Mouse (Mus musculus) cortical plate, adult 2 months (tissue): ENCODE results near the gene Gas2l1. TPM values are rescaled to one million over a fixed set of nuclear protein-coding genes. Genes with fewer than 3 reads are reported as not detected.

Source experiments
- H3K27ac ChIP-seq: fragments of 200-500 bp; 2 replicates; pipeline ENCODE4 v1.5.1; 2012; ENCODE audit warnings: low read length, control low read depth, inconsistent platforms; ENCODE audit not compliant: insufficient read depth
- H3K4me1 ChIP-seq: fragments of 200-500 bp; 2 replicates; pipeline ENCODE4 v1.6.1; 2011; ENCODE audit warnings: low read length; ENCODE audit not compliant: control insufficient read depth, insufficient read depth
- H3K4me3 ChIP-seq: fragments of 200-500 bp; 2 replicates; pipeline ENCODE4 v1.5.1; 2011; ENCODE audit warnings: mild to moderate bottlenecking, low read length, control low read depth; ENCODE audit not compliant: insufficient read depth
- CTCF ChIP-seq: fragments of 200-500 bp; IDR thresholded peaks from 2 replicates; pipeline ENCODE4 v1.5.1; 2011; ENCODE audit warnings: mild to moderate bottlenecking, control low read depth, low read length; ENCODE audit not compliant: insufficient read depth; ENCODE audit errors: extremely low read depth
- POLR2A ChIP-seq: fragments of 200-500 bp; IDR thresholded peaks from 2 replicates; pipeline ENCODE4 v1.6.1; 2011; ENCODE audit warnings: mild to moderate bottlenecking, low read length, control low read depth; ENCODE audit not compliant: insufficient read depth; ENCODE audit errors: extremely low read depth
- polyA plus RNA-seq: library from polyadenylated mRNA; depleted of rRNA; stranded (reverse); fragments of >200 nt; gene quantifications from 2 replicates; pipeline ENCODE4 v1.2.3, GENCODE M21; 2012; rRNA removed

Gene Gas2l1
- polyA plus RNA-seq, 1 experiment = 91.6 TPM

DNA sequence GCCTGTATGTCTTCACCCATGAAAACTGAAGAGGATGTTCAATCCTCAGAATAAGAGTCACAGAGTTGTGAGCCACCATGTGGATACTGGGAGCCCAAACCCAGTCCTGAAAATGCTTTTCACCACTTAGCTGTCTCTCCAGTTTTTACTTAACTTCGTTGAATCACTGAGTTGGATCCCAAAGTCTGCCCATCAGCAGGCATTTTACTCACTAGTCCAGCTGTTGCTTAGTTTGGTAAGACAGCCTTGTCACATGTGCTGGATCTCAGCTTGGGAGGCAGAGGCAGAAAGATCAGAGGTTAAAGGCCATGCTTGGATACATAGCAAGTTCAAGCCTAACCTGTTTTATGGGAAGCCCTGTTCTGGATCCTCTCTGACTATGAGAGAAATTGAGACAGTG lies 54.9 kb downstream of the Gas2l1 start:
- no peak for TF ChIP-seq CTCF
- TF ChIP-seq POLR2A = no peak
- Histone ChIP-seq H3K27ac (no peak overlapping the region), H3K4me1 (peaks cover 2% of the 10 kb centered on the region), H3K4me3 (no peak overlapping the region)

DNA sequence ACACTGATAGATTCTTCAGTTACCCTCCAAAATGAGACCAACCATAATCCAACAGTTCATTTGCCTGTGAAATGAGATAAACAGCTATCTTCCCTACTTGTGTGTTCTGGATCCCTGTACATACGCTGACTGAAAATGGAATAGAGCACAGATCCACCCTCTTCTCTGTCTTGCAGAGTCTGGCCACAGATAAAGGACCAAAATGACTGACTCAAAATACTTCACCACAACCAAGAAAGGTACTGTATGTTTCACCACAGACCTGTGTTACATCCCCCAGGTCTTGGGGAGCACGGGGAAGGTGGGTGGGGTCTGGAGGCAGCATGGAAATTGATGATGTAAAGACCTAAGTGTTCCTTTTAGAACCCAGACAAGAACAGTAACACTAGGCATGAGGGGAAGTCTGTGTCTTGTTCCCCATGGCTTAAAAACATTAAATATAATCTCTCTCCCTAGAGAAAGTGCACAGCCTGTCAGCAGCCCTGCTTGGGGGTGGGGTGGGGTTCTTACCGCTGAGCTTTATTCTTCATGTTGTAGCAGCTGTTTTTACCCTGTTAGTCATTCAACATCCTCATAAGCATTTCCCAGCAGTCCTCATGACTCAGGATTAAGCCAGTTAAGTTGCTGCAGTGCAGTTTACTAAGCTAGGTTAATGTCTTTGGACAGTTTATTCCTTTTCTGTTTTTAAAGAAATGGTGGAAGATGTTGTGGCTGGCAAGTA lies 55.6 kb downstream of the Gas2l1 start:
- no peak for TF ChIP-seq POLR2A
- TF ChIP-seq CTCF = no peak
- H3K4me1 ChIP-seq = peaks cover 2% of the 10 kb centered on the region

DNA sequence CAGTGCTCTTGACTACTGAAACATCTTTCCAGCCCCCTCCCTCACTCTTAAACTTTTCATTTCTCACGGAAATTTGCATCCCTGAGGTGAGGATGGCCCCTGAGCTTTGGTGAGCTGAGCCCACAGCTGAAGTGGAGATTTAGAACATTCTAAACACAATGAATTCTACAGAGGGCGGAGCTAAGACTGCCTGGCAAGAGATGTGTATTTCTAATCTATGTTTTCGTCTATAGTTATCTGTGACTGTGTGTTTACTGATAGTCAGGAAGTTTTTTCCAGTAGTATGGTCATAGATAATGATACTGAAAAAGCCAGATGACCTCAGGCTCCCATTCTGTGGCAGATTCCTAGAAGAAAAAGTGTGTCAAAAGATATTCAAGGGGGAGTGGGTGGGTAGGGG lies 56.3 kb downstream of the Gas2l1 start:
- Histone ChIP-seq H3K4me1 (peaks cover 2% of the 10 kb centered on the region), H3K4me3 (no peak overlapping the region), H3K27ac (no peak overlapping the region)
- TF ChIP-seq POLR2A (no peak), CTCF (no peak)

More for the DNA sequence above, 55.6 kb downstream of the Gas2l1 start:
- Histone ChIP-seq H3K27ac (no peak overlapping the region), H3K4me3 (no peak overlapping the region)

DNA sequence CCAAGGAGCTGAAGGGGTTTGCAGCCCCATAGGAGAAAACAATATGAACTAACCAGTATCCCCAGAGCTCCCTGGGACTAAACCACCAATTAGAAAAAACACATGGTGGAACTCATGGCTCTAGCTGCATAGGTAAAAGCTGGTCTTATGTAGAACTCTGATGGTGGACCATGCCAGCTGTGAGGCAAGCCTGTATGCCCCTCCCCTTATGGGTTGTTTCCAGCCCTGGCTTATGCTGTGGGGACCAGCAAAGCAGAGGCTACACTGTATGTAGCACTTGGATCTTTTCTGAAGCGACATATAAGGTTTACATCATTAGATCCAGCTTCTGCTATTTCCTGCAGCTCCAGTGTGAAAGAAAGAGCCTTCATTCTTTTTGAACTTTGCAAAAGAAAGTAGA lies 57.9 kb downstream of the Gas2l1 start:
- Histone ChIP-seq H3K4me1 (peaks cover 2% of the 10 kb centered on the region), H3K27ac (no peak overlapping the region), H3K4me3 (no peak overlapping the region)
- no peak for TF ChIP-seq POLR2A
- TF ChIP-seq CTCF = no peak

DNA sequence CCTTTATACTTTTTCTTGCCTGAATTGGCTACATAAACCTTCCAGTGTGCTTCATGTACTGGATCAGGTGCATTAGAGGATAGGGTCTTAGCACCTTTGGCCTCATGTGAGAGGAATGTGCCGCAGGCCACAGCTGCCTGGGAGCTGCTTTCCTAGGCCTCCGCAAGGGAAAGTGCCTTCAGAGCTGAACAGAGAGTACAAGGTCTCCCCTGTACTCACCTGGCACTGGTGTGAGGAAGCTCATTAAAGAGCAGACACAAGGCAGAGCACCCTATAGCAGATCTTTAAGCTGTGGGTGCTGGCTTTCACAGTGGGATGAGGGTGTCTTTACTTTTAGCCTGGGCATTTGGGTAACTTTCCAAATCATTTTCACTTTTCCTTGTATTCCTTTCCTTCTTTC lies 59.6 kb downstream of the Gas2l1 start:
- H3K4me3 ChIP-seq = no peak overlapping the region
- TF ChIP-seq CTCF (no peak), POLR2A (no peak)

More for the DNA sequence above, 59.6 kb downstream of the Gas2l1 start:
- Histone ChIP-seq H3K4me1 (peaks cover 4% of the 10 kb centered on the region), H3K27ac (no peak overlapping the region)

Other genes starting within 250 kb of the Gas2l1 start
- 60.5 and 65.6 TPM in 2 replicates for gene Nf2, start 215.8 kb downstream of the Gas2l1 start, polyA plus RNA-seq
- gene Nipsnap1, start 191.4 kb downstream of the Gas2l1 start, polyA plus RNA-seq = 77.7 and 84.0 TPM in 2 replicates
- gene Thoc5, start 170.0 kb downstream of the Gas2l1 start, polyA plus RNA-seq = 46.4 and 48.1 TPM in 2 replicates
- gene Nefh, start 117.3 kb downstream of the Gas2l1 start, polyA plus RNA-seq = 33.5 and 35.3 TPM in 2 replicates
- 162 and 169 TPM in 2 replicates for gene Ap1b1, start 78.5 kb downstream of the Gas2l1 start, polyA plus RNA-seq
- gene Rasl10a, start 7.2 kb downstream of the Gas2l1 start, polyA plus RNA-seq = 83.2 and 86.6 TPM in 2 replicates
- gene Rhbdd3, start 33.6 kb upstream of the Gas2l1 start, polyA plus RNA-seq = 32.3 and 34.4 TPM in 2 replicates
- gene Ewsr1, start 33.9 kb upstream of the Gas2l1 start, polyA plus RNA-seq = 345 and 350 TPM in 2 replicates
- 8.1 and 9.9 TPM in 2 replicates for gene Emid1, start 86.9 kb upstream of the Gas2l1 start, polyA plus RNA-seq
- 10.4 and 10.6 TPM in 2 replicates for gene Kremen1, start 196.2 kb upstream of the Gas2l1 start, polyA plus RNA-seq